Mouse (Mus musculus) retina, postnatal 1 day (tissue): ENCODE data around the gene Cfap73.
A peak's percentile ranks its signal among the peaks of the same experiment; 100 is the strongest.

Source experiments
- DNase-seq: peaks from one replicate; pipeline ENCODE4 v3.0.0-alpha.2; 2012

Gene Cfap73

DNA sequence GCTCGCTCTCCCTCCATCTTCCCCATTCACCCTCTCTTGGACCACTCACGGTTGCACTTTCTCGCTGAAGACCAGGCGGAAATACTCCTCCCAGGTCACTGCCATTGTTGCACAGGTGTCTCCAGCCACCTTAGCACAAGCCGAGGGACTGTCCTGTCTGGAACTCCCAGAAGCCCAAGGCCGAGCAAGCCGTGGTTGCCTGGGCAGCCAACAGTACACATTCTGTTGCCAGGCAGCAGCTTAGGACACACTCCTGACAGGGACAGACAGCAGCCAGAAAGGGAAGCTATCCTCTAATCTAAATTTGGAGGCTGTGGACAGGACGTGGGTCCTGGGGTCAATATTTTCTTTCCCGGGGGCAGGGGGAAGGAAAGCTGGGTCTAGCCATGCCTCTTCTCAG, at the start of gene Cfap73:
TSS of gene Cfap73 (minus strand) at position 105 of the 400 bp plus-strand sequence.
- peak; percentile 25 for DNase-seq

- no peak for DNase-seq
Observed at GRCm38 (mm10) chr5:120682982-120683771, 49.1 kb upstream of the Cfap73 start.

DNA sequence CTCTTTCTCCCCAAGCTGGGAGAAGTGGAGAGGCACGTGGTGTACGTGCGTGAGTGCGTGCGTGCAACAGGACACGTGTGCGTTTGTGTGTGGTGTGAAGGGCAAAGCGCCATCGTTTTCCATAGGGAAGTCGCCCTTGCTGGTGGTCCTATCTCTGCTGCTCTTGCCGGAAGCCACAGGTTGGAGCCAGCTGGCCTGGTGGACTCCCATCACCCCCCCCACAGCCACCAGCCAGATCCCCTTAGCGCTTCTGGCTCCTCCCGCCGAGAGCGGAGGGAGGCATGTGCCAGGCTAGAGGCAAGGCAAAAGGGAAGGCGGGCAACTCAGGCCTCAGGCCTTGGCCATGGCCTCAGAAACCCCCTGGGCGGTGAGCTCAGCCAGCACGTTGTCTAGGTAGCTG, 46.9 kb upstream of the Cfap73 start:
- DNase-seq, result peak; percentile 62

GRCm38 (mm10) chr5:120679676-120680555, 45.9 kb upstream of the Cfap73 start:
- DNase-seq, result peak; percentile 97

DNA sequence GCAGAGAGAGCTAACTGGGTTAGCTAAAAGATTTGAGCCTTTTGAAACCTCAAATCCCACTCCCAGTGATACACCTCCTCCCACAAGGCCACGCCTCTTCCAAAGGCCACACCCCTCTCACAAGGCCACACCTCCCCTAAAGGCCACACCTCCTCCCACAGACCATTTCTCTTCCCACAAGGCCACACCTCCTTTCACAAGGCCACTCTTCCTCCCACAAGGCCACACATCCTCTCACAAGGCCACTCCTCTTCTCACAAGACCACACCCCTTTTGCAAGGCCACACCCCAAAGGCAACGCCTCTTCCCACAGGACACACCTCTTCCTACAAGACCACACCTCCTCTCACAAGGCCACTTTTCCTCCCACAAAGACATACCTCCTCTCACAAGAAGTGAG, 43.5 kb upstream of the Cfap73 start:
- DNase-seq, result peak; percentile 80

DNA sequence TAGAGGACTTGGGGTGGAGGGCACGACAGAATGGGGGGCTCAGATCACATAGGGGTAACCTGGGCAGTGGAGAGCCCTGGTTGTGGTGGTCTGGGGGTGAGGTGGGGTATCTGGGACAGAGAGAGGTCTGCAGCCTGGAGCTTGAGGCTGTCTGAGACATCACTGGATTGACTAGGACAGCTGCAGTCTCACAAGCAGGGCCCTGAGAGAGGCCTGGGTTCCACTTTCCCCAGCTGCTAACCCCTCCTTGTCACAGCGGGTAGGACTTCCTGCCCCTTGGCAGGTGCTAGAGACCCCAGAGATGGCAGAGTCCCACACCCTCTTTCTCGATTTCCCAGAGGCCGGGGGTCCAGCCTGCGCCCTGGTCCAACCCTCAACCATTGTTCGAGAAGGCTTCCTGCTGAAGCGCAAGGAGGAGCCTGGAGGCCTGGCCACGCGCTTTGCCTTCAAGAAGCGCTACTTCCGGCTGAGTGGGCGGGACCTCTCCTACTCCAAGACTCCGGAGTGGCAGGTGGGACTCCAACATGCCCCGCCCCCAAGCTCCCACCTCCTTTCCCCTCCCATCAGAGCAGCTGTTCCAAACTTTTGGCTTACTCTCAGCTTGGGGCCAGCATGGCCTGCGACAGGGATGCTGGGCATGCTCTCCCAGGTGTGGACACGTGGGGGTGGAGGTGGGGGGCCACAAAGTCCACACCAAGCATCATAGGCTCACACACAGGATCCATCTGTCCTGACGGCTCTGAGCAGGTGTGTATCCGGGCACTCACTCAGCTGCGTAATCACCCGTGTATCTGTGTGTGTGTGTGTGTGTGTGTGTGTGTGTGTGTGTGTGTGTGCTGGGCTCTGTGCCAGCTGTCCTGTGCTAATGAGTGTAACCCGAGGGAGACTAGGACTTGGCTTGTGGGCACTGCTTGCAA, 40.5 kb upstream of the Cfap73 start:
- peak; percentile 91 for DNase-seq

DNA sequence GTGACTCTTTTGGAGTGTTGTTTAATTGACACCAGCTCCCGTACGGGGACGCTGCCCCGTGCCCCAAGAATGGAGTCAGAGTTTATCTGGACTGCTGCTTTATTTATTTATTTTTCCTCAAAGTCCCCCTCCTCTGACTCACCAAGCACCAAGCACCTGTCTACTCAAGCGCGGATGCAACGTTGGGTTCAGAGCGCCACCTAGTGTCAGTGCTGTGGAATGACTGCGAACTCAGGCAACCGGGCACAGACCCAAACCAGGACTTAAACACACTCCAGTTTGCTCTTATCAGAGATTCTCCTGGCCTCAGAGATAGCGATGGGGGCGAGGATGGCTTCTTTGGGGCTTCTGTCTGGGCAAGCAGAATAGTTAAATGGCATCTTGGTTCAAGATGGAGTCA, 39.6 kb upstream of the Cfap73 start:
- DNase-seq, result peak; percentile 84

GRCm38 (mm10) chr5:120671865-120672264, 37.8 kb upstream of the Cfap73 start:
- DNase-seq, result no peak

GRCm38 (mm10) chr5:120670132-120670531, 36.1 kb upstream of the Cfap73 start:
- DNase-seq, result no peak

DNA sequence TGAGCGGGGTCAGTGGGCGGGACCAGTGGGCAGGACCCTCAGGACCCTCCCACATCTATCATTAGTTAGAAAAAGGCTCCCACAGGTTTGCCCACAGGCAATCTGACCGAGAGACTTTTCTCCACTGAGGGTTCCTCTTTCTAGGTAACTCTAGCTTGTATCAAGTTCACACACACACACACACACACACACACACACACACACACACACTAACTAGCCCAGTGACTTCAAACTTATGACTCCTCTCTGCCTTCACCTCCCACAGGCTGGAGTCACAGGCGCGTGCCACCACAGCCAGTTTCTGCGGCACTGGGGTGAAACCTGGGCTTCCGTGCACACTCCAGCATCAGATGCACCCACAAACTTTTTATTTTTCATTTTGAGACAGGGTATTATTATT, 34.7 kb upstream of the Cfap73 start:
- DNase-seq, result no peak

- no peak for DNase-seq
Observed at GRCm38 (mm10) chr5:120664888-120665287, 30.9 kb upstream of the Cfap73 start.

DNA sequence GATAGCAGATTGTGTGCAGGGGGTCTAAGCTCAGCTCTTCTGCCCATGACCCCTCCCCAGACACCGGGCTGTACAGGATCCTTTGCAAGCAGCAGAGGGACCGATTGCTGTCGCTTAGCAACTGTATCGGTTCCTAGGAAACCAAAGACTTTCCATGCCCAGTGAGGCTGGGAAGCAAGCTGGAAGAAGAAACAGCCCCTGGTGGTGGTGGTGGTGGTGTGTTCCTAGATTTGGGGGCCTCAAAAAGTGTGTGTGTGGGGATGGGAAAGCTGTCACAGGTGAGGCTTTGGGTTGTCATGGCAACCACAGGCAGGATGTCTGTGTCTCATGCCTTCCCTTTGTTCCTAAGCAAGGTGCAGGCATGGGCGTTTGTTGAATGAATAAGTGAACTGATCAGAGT, 26.8 kb upstream of the Cfap73 start:
- peak; percentile 50 for DNase-seq

DNA sequence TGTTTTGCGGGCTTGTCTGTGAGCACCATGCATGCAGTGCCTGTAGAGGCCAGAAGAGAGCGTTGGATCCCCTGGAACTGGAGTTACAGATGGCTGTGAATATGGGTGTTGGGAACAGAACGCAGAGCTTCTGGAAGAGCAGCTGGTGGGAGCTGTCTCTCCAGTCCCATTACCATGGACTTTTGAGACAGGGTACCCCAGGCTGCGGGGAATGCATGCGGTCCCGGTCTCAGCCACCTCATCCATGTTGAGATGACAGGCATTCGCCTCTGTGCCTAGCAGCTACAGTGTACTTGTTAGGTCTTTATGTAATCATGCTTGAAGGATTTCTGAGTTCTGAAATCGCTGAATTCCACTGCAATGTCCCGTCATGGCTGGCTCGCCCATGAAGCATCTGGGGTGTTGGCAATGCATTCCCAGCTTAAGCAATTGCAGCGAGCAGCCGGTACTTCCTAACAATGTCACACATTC, 22.3 kb upstream of the Cfap73 start:
- no peak for DNase-seq

GRCm38 (mm10) chr5:120653873-120654272, 19.8 kb upstream of the Cfap73 start:
- DNase-seq, result no peak

DNA sequence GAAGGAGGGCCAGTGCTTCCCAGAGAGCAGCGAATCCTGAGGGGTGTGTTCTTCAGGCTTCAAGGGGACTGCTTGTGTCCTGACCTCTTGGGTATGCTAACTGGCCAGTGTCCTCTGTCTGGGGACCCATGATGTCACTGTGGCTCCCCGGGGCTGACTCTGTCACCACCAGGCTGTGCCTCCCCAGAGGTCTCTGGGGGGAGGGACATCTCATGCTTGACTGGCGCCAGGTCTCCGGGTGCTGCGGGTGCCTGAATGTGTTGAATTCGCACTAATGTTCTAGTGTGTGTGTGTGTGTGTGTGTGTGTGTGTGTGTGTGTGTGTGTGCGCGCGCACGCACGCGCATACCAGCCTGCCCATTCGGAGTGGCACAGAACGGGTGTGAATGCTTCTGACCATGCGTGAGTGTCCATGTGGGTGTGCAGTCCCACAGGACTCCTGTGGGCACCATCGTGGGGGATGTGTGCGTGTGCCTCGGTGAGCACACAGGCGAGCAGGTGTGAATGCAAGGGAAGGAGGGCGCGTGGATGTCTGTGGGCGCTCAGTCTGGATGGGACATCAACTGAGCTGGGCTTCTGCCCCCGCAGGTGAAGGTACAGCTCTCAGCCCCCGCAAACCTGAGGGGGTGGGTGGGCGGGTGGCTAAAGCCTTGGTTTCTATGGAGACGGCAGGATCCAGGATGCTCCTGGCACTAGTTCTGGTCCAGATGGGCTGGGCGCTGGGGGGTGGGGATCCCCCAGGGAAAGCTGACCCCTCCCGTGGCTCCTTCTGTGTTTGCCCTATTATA, 19.1 kb upstream of the Cfap73 start:
- no peak for DNase-seq

DNA sequence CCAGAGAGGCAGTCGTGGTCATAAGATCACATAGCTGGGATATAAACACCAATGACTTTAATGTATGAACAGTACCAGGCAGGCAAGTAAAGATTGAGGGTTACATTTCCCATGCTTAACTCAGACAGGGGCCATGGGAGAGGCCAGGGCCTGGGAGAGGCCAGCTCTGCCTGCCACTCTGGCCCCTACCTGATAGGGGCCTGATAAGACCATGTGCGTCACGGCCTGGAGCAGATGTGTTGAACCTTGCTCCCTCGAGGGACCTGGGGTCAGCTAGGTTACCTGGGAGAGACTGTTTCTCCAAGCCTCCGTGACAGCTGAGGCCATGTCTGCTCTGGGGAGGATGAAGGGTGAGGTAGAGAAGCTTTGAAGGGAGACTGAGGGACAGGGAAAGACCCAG, 17.2 kb upstream of the Cfap73 start:
- DNase-seq, result no peak

GRCm38 (mm10) chr5:120649938-120650337, 15.9 kb upstream of the Cfap73 start:
- no peak for DNase-seq

DNA sequence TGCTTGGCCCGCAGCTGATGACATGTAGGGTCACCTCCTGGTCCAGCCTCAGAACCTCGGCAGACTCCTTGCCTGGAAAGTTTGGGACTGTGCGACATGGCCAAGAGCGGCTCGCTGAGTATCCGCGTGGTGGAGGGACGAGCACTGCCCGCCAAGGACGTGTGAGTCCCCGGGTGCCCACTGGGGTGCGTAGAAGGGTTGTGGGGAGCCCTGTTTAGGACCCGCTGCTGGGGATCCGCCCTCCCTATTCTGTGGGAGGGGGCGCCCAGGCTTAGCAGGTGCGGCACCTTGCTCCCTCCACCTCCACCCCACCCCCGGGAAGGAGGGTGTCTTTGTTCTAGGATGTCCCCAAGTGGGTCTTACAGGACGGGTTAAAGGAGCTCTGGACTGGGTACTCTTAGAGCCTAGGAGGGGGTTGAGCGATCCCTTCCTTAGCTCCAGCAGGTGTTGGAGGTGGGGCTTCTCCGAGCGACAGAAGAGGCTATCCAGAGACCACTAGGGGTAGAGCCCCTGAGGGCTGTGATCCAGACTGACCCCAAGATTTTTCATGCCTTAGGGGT, 15.4 kb upstream of the Cfap73 start:
- DNase-seq, result no peak

GRCm38 (mm10) chr5:120648569-120649373, 14.7 kb upstream of the Cfap73 start, which contains the start of gene Rasal1:
Rasal1 (plus strand) TSS chr5:120648812.
- peak; percentile 77 for DNase-seq

DNA sequence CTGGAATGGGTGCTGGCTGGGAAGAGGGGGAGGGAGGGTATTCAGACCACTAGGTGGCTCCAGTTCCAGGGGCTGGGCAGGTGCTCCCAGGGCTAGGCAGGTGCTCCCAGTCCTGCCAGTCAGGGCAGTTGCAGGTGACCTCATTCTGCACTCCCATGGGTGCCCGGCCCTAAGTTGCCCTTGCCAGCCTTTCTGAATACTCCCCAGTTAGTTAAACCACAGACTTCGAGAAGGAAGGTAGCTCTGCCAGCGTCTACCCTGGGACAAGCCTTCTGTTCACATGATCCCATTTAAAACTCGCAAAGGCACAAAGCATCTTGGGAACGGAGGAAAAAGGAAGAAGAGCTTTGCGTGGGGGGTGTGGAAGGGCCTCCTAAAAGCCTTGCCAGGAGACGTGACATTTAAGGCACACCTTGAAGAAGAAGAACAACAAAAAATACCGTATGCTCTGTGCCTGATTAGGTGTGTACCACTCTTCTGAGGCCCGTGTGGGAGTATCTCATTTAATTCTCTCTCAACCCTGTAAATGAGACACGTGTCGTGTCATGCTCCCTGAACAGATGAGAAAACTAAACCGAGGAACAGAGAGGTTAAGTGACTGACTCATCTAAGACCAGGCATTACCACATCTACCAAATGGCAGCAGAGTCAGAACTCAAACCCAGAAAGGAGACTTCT, 13.9 kb upstream of the Cfap73 start:
- DNase-seq, result no peak
